Mouse (Mus musculus): Measurements from ENCODE around the gene Ect2. TPM values are rescaled to one million over a fixed set of nuclear protein-coding genes. Genes with fewer than 3 reads are reported as not detected.

Ect2 gene
- polyA plus RNA-seq, 1 experiment, result 1.3 TPM

- Histone ChIP-seq H3K27me3 (replicated peaks; ENCODE audit: control insufficient read depth, insufficient read depth, low read length) (no peaks in the 10 kb centered on the region), H3K36me3 (ENCODE audit: control insufficient read depth, insufficient read depth, low read length) (no peaks in the 10 kb centered on the region), H3K27ac (ENCODE audit: insufficient read depth, low read depth, low read length) (no peak overlapping the region), H3K4me3 (ENCODE audit: insufficient read depth, low read depth, low read length) (no peak overlapping the region), H3K4me1 (ENCODE audit: control insufficient read depth, insufficient read depth, low read length) (peaks cover 16% of the 10 kb centered on the region)
- DNase-seq, result no peak
- TF ChIP-seq POLR2A (IDR thresholded peaks at IDR 0.05; ENCODE audit: low read depth, low read length), result no peak
- no peak for TF ChIP-seq CTCF (conservative IDR thresholded peaks at IDR 0.05; ENCODE audit: insufficient read depth, insufficient read length, low read depth, low read length)
- 68% methylated on average over 4 of the region's 4 CpGs for WGBS
Observed at GRCm38 (mm10) chr3:27158910-27159309, 5.2 kb upstream of the Ect2 start.

- H3K4me1 ChIP-seq (ENCODE audit: control insufficient read depth, insufficient read depth, low read length), result peaks cover 13% of the 10 kb centered on the region
- H3K27me3 ChIP-seq (replicated peaks; ENCODE audit: control insufficient read depth, insufficient read depth, low read length), result no peaks in the 10 kb centered on the region
- H3K36me3 ChIP-seq (ENCODE audit: control insufficient read depth, insufficient read depth, low read length), result no peaks in the 10 kb centered on the region
- WGBS, result 70% methylated on average over 3 of the region's 3 CpGs
- TF ChIP-seq POLR2A (IDR thresholded peaks at IDR 0.05; ENCODE audit: low read depth, low read length), result no peak
- no peak for TF ChIP-seq CTCF (conservative IDR thresholded peaks at IDR 0.05; ENCODE audit: insufficient read depth, insufficient read length, low read depth, low read length)
- no peak overlapping the region for H3K27ac ChIP-seq (ENCODE audit: insufficient read depth, low read depth, low read length)
- no peak for DNase-seq
- H3K4me3 ChIP-seq (ENCODE audit: insufficient read depth, low read depth, low read length), result no peak overlapping the region
Observed at GRCm38 (mm10) chr3:27156594-27156949, 2.9 kb upstream of the Ect2 start.

GRCm38 (mm10) chr3:27155856-27156593, 2.3 kb upstream of the Ect2 start:
- H3K27me3 ChIP-seq (replicated peaks; ENCODE audit: control insufficient read depth, insufficient read depth, low read length), result no peaks in the 10 kb centered on the region
- TF ChIP-seq CTCF (conservative IDR thresholded peaks at IDR 0.05; ENCODE audit: insufficient read depth, insufficient read length, low read depth, low read length), result no peak
- TF ChIP-seq POLR2A (IDR thresholded peaks at IDR 0.05; ENCODE audit: low read depth, low read length), result no peak
- DNase-seq, result peak; percentile 71
- H3K27ac ChIP-seq (ENCODE audit: insufficient read depth, low read depth, low read length), result no peak overlapping the region
- no peak overlapping the region for H3K4me3 ChIP-seq (ENCODE audit: insufficient read depth, low read depth, low read length)
- no peaks in the 10 kb centered on the region for H3K36me3 ChIP-seq (ENCODE audit: control insufficient read depth, insufficient read depth, low read length)
- 48% methylated on average over 9 of the region's 9 CpGs for WGBS
- peaks cover 8% of the 10 kb centered on the region; the same call in 1 of the 2 replicates for H3K4me1 ChIP-seq (ENCODE audit: control insufficient read depth, insufficient read depth, low read length)

GRCm38 (mm10) chr3:27155051-27155855, 1.6 kb upstream of the Ect2 start:
- Histone ChIP-seq H3K4me3 (ENCODE audit: insufficient read depth, low read depth, low read length) (no peak overlapping the region), H3K27ac (ENCODE audit: insufficient read depth, low read depth, low read length) (peak overlapping the region; percentile 49), H3K4me1 (ENCODE audit: control insufficient read depth, insufficient read depth, low read length) (peaks cover 8% of the 10 kb centered on the region; the same call in 1 of the 2 replicates), H3K27me3 (replicated peaks; ENCODE audit: control insufficient read depth, insufficient read depth, low read length) (no peaks in the 10 kb centered on the region), H3K36me3 (ENCODE audit: control insufficient read depth, insufficient read depth, low read length) (no peaks in the 10 kb centered on the region)
- 16% methylated on average over 6 of the region's 6 CpGs for whole genome bisulfite sequencing
- peak; percentile 89 for DNase-seq
- no peak for TF ChIP-seq POLR2A (IDR thresholded peaks at IDR 0.05; ENCODE audit: low read depth, low read length)
- no peak for TF ChIP-seq CTCF (conservative IDR thresholded peaks at IDR 0.05; ENCODE audit: insufficient read depth, insufficient read length, low read depth, low read length)

GRCm38 (mm10) chr3:27154280-27154679, 602 bp upstream of the Ect2 start:
- no peak for TF ChIP-seq CTCF (conservative IDR thresholded peaks at IDR 0.05; ENCODE audit: insufficient read depth, insufficient read length, low read depth, low read length)
- TF ChIP-seq POLR2A (IDR thresholded peaks at IDR 0.05; ENCODE audit: low read depth, low read length), result no peak
- WGBS, result 53% methylated on average over 2 of the region's 2 CpGs
- no peak overlapping the region for H3K4me3 ChIP-seq (ENCODE audit: insufficient read depth, low read depth, low read length)
- H3K27me3 ChIP-seq (replicated peaks; ENCODE audit: control insufficient read depth, insufficient read depth, low read length), result no peaks in the 10 kb centered on the region
- peak overlapping the region; percentile 49 for H3K27ac ChIP-seq (ENCODE audit: insufficient read depth, low read depth, low read length)
- peaks cover 8% of the 10 kb centered on the region; the same call in 1 of the 2 replicates for H3K4me1 ChIP-seq (ENCODE audit: control insufficient read depth, insufficient read depth, low read length)
- no peaks in the 10 kb centered on the region for H3K36me3 ChIP-seq (ENCODE audit: control insufficient read depth, insufficient read depth, low read length)
- DNase-seq, result no peak

- no peak for TF ChIP-seq CTCF (conservative IDR thresholded peaks at IDR 0.05; ENCODE audit: insufficient read depth, insufficient read length, low read depth, low read length)
- no peak for TF ChIP-seq POLR2A (IDR thresholded peaks at IDR 0.05; ENCODE audit: low read depth, low read length)
- Histone ChIP-seq H3K4me3 (ENCODE audit: insufficient read depth, low read depth, low read length) (peak overlapping the region; percentile 74), H3K36me3 (ENCODE audit: control insufficient read depth, insufficient read depth, low read length) (no peaks in the 10 kb centered on the region), H3K27ac (ENCODE audit: insufficient read depth, low read depth, low read length) (no peak overlapping the region), H3K4me1 (ENCODE audit: control insufficient read depth, insufficient read depth, low read length) (peaks cover 8% of the 10 kb centered on the region; the same call in 1 of the 2 replicates), H3K27me3 (replicated peaks; ENCODE audit: control insufficient read depth, insufficient read depth, low read length) (no peaks in the 10 kb centered on the region)
- WGBS, result under 1% methylated on average over 31 of the region's 31 CpGs
- DNase-seq, result peak; percentile 45
Observed at GRCm38 (mm10) chr3:27153191-27153671, 447 bp downstream of the Ect2 start.

- Histone ChIP-seq H3K27ac (ENCODE audit: insufficient read depth, low read depth, low read length) (no peak overlapping the region), H3K4me1 (ENCODE audit: control insufficient read depth, insufficient read depth, low read length) (no peaks in the 10 kb centered on the region; the same call in 1 of the 2 replicates), H3K36me3 (ENCODE audit: control insufficient read depth, insufficient read depth, low read length) (no peaks in the 10 kb centered on the region), H3K27me3 (replicated peaks; ENCODE audit: control insufficient read depth, insufficient read depth, low read length) (no peaks in the 10 kb centered on the region), H3K4me3 (ENCODE audit: insufficient read depth, low read depth, low read length) (no peak overlapping the region)
- WGBS, result 38% methylated on average over 7 of the region's 7 CpGs
- DNase-seq, result peak; percentile 83
- TF ChIP-seq CTCF (conservative IDR thresholded peaks at IDR 0.05; ENCODE audit: insufficient read depth, insufficient read length, low read depth, low read length), result no peak
- TF ChIP-seq POLR2A (IDR thresholded peaks at IDR 0.05; ENCODE audit: low read depth, low read length), result no peak
Observed at GRCm38 (mm10) chr3:27145733-27146132, 7.9 kb downstream of the Ect2 start.

Measured in kidney, adult 2 months (tissue).